Comparison of ENCODE assay signal across 12 mouse cellular contexts in genomic region chr3:34196451-34197162, GRCm38 (mm10).
A peak's percentile ranks its signal among the peaks of the same experiment; 100 is the strongest.
DNase-seq lines count a peak whose midpoint lies in the region; ATAC-seq lines count a peak whose summit lies in the region.
"Had no signal": no experiment of that assay in that cellular context is flagged by ENCODE, and none has a peak within 500 bp of the region (broad histone marks: within the 10 kb centered on the region; RNA-seq: fewer than 3 reads in every experiment).

No protein-coding gene starts in this region.

- H3K27me3 ChIP-seq in forebrain, embryonic 10.5 days (ENCODE audit: poor library complexity, severe bottlenecking): peaks cover 46% of the 10 kb centered on the region
- peaks cover 29% of the 10 kb centered on the region for H3K27me3 ChIP-seq in limb, embryonic 13.5 days
- peaks cover 4% of the 10 kb centered on the region; the same call in 1 of the 2 replicates for H3K27me3 ChIP-seq in stomach, embryonic 15.5 days (replicated peaks)

- no peak overlapping the region for H3K9ac ChIP-seq in limb, embryonic 13.5 days
- H3K9ac ChIP-seq in stomach, embryonic 15.5 days: no peak overlapping the region
- H3K9ac ChIP-seq: limb, embryonic 15.5 days had no signal

- no peaks in the 10 kb centered on the region for H3K36me3 ChIP-seq in forebrain, embryonic 10.5 days (replicated peaks)
- H3K36me3 ChIP-seq in limb, embryonic 13.5 days: no peaks in the 10 kb centered on the region
- H3K36me3 ChIP-seq in stomach, embryonic 15.5 days: no peaks in the 10 kb centered on the region
- H3K36me3 ChIP-seq: G1E; limb, embryonic 15.5 days had no signal

- H3K9me3 ChIP-seq in forebrain, embryonic 10.5 days: no peaks in the 10 kb centered on the region
- H3K9me3 ChIP-seq in limb, embryonic 13.5 days: no peaks in the 10 kb centered on the region
- no peaks in the 10 kb centered on the region for H3K9me3 ChIP-seq in stomach, embryonic 15.5 days
- H3K9me3 ChIP-seq: G1E; limb, embryonic 15.5 days had no signal

- H3K27ac ChIP-seq in forebrain, embryonic 10.5 days: peak overlapping the region; percentile 74
- no peak overlapping the region for H3K27ac ChIP-seq in limb, embryonic 13.5 days
- no peak overlapping the region for H3K27ac ChIP-seq in stomach, embryonic 15.5 days
- H3K27ac ChIP-seq: gastrocnemius, adult 2 months; limb, embryonic 15.5 days had no signal

- no peak for ATAC-seq in limb, embryonic 13.5 days (ENCODE audit: low FRiP score, low read depth)
- ATAC-seq in stomach, embryonic 15.5 days (ENCODE audit: insufficient read depth, low FRiP score, low read depth): no peak

- H3K4me1 ChIP-seq in forebrain, embryonic 10.5 days: peaks cover 31% of the 10 kb centered on the region
- 0 out of 2 replicates have a peak, but pooled peaks cover 3% of the 10 kb centered on the region for H3K4me1 ChIP-seq in limb, embryonic 13.5 days
- H3K4me1 ChIP-seq in stomach, embryonic 15.5 days: no peaks in the 10 kb centered on the region
- H3K4me1 ChIP-seq: limb, embryonic 15.5 days had no signal

- peak overlapping the region; percentile 33 for H3K4me3 ChIP-seq in forebrain, embryonic 10.5 days
- H3K4me3 ChIP-seq in limb, embryonic 13.5 days: no peak overlapping the region
- H3K4me3 ChIP-seq in stomach, embryonic 15.5 days (replicated peaks): peak overlapping the region; percentile 12; the same call in 1 of the 2 replicates
- H3K4me3 ChIP-seq: gastrocnemius, adult 2 months; limb, embryonic 15.5 days had no signal

- 20% methylated on average over 22 of the region's 22 CpGs for WGBS in forebrain, embryonic 10.5 days
- WGBS in limb, embryonic 13.5 days: 38% methylated on average over 22 of the region's 22 CpGs
- 43% methylated on average over 22 of the region's 22 CpGs for WGBS in stomach, embryonic 15.5 days

- peak overlapping the region; percentile 21; the same call in 1 of the 2 replicates for H3K4me2 ChIP-seq in limb, embryonic 13.5 days (replicated peaks)
- H3K4me2 ChIP-seq in stomach, embryonic 15.5 days: no peak overlapping the region
- H3K4me2 ChIP-seq: limb, embryonic 15.5 days had no signal

- DNase-seq in retina, postnatal 1 day: peak; percentile 4
- no peak for DNase-seq in retina, embryonic 14.5 days (ENCODE audit: low spot score)
- peak; percentile 20 for DNase-seq in forebrain, embryonic 10.5 days (ENCODE audit: extremely low spot score, low spot score)
- no peak for DNase-seq in adrenal gland, adult (ENCODE audit: inconsistent age in 2 of 2, low spot score in 1 of 2)
- no peak for DNase-seq in left cerebral cortex, adult 8-10 months (ENCODE audit: low spot score in 2 of 2)
- DNase-seq: adrenal gland, adult 2 months; gastrocnemius, adult 2 months; kidney, postnatal 14 days had no signal

Comparison
In these comparisons a context has a peak if more than half of its experiments do, and no peak if none do; other contexts are left out.
1. DNase-seq: peak in retina, postnatal 1 day (single experiment) and forebrain, embryonic 10.5 days (single experiment); none in retina, embryonic 14.5 days (single experiment), adrenal gland, adult (0 of 2) and left cerebral cortex, adult 8-10 months (0 of 2).